Mouse (Mus musculus) midbrain, embryonic 11.5 days (tissue): ENCODE data around the gene Thsd4. TPM values are rescaled to one million over a fixed set of nuclear protein-coding genes. Genes with fewer than 3 reads are reported as not detected.

Source experiments
- ATAC-seq: fragments of 200-750 bp; cut with Nextera tagmentation; 2 replicates; pipeline ENCODE4 v1.8.0; 2017; ENCODE audit warnings: moderate TSS enrichment, moderate library complexity; ENCODE audit not compliant: low FRiP score
- DNase-seq: peaks from one replicate; pipeline ENCODE4 v3.0.0; 2015; ENCODE audit warnings: low spot score; ENCODE audit errors: missing footprints
- H3K27ac ChIP-seq: fragments of 300-500 bp; sonication (generic); 2 replicates; pipeline ENCODE4 v1.5.1; 2014; ENCODE audit warnings: low read depth, low read length
- H3K27me3 ChIP-seq: fragments of 300-500 bp; sonication (generic); 2 replicates; pipeline ENCODE4 v1.6.1; 2014; ENCODE audit warnings: mild to moderate bottlenecking, low read length, moderate library complexity, mixed read lengths; ENCODE audit not compliant: control insufficient read depth, insufficient read depth
- H3K36me3 ChIP-seq: fragments of 300-500 bp; sonication (generic); 2 replicates; pipeline ENCODE4 v1.6.1; 2014; ENCODE audit warnings: mild to moderate bottlenecking, low read length, moderate library complexity, mixed read lengths; ENCODE audit not compliant: control insufficient read depth, insufficient read depth
- H3K4me1 ChIP-seq: fragments of 300-500 bp; sonication (generic); 2 replicates; pipeline ENCODE4 v1.6.1; 2014; ENCODE audit warnings: low read length; ENCODE audit not compliant: control insufficient read depth, insufficient read depth
- H3K4me2 ChIP-seq: fragments of 300-500 bp; sonication (generic); 2 replicates; pipeline ENCODE4 v1.6.1; 2014; ENCODE audit warnings: mild to moderate bottlenecking, moderate library complexity
- H3K4me3 ChIP-seq: fragments of 300-500 bp; sonication (generic); 2 replicates; pipeline ENCODE4 v1.5.1; 2014; ENCODE audit warnings: low read depth, low read length
- H3K9ac ChIP-seq: fragments of 300-500 bp; sonication (generic); 2 replicates; pipeline ENCODE4 v1.6.1; 2014; ENCODE audit warnings: low read length
- H3K9me3 ChIP-seq: fragments of 300-500 bp; sonication (generic); 2 replicates; pipeline ENCODE4 v1.6.1; 2016; ENCODE audit warnings: low read length; ENCODE audit not compliant: control insufficient read depth
- WGBS: fragments of 180-500 bp; shearing (Covaris S2); extraction: QIAGEN DNeasy Blood & Tissue Kit; methylation state at CpG from one replicate; pipeline ENCODE4 v1.1.7; 2014; 5-methylcytosine and 5-hydroxymethylcytosine counted together
- polyA plus RNA-seq: library from polyadenylated mRNA; unstranded; fragments of >200 nt; fragmentation: Nextera tagmentation; extraction: Ambion mirVana; gene quantifications from 2 replicates; pipeline ENCODE4 v1.2.1, GENCODE M21; 2014

The Thsd4 gene
- polyA plus RNA-seq, 1 experiment from 2014 or later: 6.4 TPM

DNA sequence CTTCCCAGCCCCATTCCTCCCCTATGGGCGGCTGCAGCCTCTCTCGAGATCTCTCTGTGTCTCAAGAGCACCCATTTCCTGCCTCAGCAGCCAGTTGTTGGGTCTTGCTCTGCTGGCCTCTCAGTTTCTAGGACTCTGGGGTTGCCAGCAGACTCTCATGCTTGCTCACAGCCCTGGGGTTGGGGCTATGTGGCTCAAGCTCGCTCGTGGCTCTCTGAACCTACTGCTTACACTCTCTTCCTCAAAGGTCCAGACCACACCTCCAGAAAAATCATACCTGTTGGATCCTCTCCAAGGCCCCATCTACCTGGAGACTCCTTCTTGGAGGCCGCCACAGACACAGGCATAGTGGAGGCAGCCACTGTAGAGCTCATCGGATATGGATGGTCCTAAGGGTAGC lies 572.3 kb downstream of the Thsd4 start:
- Histone ChIP-seq H3K4me2 (no peak overlapping the region), H3K27me3 (no peaks in the 10 kb centered on the region), H3K9ac (no peak overlapping the region), H3K9me3 (no peaks in the 10 kb centered on the region), H3K4me3 (no peak overlapping the region), H3K36me3 (no peaks in the 10 kb centered on the region), H3K4me1 (no peaks in the 10 kb centered on the region), H3K27ac (no peak overlapping the region)
- WGBS: 83% methylated on average over 6 of the region's 6 CpGs
- ATAC-seq (no peak), DNase-seq (peak; percentile 33)

DNA sequence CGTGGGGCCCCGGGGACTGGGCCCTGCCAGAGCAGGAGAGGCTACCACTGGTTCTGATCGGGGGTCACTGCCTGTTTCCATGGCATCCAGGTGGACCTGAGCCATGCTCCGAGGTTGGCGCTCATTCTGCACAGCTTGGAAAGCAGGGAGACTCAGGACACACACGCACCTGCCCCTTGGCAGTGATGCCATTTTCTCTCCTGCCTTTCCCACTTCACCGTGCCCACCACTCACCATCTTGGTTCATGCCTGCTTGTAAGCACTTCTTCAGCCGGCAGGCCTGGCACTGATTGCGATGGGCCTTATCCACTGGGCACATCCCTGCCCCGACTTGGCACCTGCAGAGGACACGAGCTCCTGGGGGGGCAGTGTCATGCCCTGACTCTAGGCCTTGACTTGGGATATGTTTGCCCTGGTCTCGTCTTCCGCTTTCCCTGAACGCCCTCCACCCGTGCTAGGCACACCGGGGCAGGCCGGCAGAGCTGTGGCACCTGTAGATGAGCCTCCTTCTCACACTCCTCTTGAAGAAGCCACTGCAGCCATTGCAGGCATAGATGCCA lies 573.1 kb downstream of the Thsd4 start:
- DNase-seq: no peak
- H3K9me3 ChIP-seq: no peaks in the 10 kb centered on the region
- H3K4me2 ChIP-seq: no peak overlapping the region
- no peaks in the 10 kb centered on the region for H3K4me1 ChIP-seq
- WGBS: 88% methylated on average over 17 of the region's 17 CpGs
- no peaks in the 10 kb centered on the region for H3K36me3 ChIP-seq
- no peak overlapping the region for H3K4me3 ChIP-seq
- no peaks in the 10 kb centered on the region for H3K27me3 ChIP-seq
- H3K9ac ChIP-seq: no peak overlapping the region
- no peak for ATAC-seq
- no peak overlapping the region for H3K27ac ChIP-seq

DNA sequence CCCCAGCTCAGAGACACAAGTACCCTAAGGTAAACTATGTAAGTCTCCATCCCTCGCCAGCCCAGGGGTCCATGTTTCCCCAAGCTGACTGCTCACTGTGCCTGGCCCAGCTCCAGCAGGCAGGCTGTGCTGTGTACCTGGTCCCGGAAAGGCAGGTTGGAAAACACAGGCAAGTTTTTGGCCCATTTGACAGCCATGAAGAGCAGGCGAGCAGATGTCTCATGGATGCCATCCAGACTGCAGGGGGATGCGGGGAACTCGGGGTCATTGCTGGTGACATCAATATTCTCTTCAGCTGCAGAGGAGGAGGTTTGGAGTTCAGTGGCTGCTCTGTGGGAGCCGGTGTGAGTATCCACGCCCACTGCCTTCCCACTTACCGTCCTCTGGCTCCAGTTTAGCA lies 573.6 kb downstream of the Thsd4 start:
- WGBS: 80% methylated on average over 8 of the region's 8 CpGs
- no peak overlapping the region for H3K9ac ChIP-seq
- DNase-seq (peak; percentile 33), ATAC-seq (no peak)
- H3K4me2 ChIP-seq: no peak overlapping the region
- no peaks in the 10 kb centered on the region for H3K9me3 ChIP-seq
- H3K36me3 ChIP-seq: no peaks in the 10 kb centered on the region
- H3K4me1 ChIP-seq: no peaks in the 10 kb centered on the region
- no peak overlapping the region for H3K4me3 ChIP-seq
- H3K27ac ChIP-seq: no peak overlapping the region
- H3K27me3 ChIP-seq: no peaks in the 10 kb centered on the region

DNA sequence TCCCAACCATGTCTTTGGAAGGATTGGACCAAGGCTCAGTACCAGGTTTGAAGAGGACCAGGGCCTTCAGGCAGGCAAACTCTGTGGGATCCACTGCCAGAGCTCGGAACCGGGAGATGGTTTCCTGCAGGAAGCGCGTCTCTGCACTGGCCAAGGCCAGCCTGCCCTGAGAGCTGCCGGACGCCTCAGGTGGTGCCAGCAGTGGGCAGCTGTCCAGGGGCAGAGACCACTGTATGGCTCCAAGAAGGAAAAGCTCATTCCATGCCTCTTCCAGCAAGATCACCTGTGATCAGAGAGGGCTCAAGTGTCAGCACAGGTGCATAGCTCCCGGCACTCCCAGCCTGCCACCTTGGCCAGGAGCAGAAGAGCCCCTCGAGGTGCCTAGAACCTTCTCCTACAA lies 574.6 kb downstream of the Thsd4 start:
- Histone ChIP-seq H3K27me3 (no peaks in the 10 kb centered on the region), H3K36me3 (no peaks in the 10 kb centered on the region), H3K4me3 (no peak overlapping the region), H3K4me2 (no peak overlapping the region), H3K9me3 (no peaks in the 10 kb centered on the region), H3K4me1 (no peaks in the 10 kb centered on the region), H3K9ac (no peak overlapping the region), H3K27ac (no peak overlapping the region)
- ATAC-seq: no peak
- no peak for DNase-seq
- 88% methylated on average over 8 of the region's 8 CpGs for WGBS

DNA sequence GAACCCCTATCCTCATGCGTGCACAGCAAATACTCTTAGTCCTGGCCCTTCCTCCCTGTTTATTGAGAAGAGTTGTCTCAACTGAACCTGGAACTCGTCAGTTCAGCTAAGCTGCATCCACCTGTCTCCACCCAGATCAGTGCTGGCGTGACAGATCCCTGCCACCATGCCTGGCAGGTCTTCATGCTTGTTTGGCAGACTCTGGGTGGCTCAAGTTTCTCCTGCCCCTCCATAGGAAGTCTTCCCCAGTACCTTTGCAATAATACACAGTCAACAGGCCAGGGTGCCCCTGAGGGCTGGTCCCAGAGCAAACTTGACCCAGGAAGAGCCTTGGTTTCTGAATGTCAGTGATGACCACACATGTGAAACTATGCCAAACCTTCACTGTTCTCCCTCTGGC lies 576.6 kb downstream of the Thsd4 start:
- no peaks in the 10 kb centered on the region for H3K36me3 ChIP-seq
- no peaks in the 10 kb centered on the region for H3K9me3 ChIP-seq
- ATAC-seq (no peak), DNase-seq (no peak)
- H3K4me2 ChIP-seq: no peak overlapping the region
- no peaks in the 10 kb centered on the region for H3K27me3 ChIP-seq
- no peaks in the 10 kb centered on the region for H3K4me1 ChIP-seq
- H3K27ac ChIP-seq: no peak overlapping the region
- no peak overlapping the region for H3K4me3 ChIP-seq
- 76% methylated on average over 3 of the region's 3 CpGs for WGBS
- H3K9ac ChIP-seq: no peak overlapping the region

DNA sequence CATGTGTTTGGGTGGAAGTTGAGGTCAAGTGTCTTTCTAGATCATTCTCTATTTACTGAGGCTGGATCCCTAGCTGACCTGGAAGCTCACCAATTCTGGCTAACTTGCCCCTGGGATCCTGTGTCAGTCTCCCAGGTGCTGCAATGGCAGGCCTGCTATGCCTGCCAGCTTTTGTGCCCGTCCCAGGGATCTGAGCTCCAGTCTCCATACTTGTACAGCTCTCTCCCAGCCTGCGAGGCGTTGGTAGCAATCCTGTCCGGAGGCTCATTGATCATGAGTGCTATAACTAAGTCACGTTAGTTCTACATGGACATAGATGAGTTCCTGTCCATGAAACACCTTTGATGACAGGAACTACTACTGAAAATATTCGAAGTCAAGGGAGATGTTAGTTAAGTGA lies 578.0 kb downstream of the Thsd4 start:
- WGBS: 92% methylated on average over 6 of the region's 6 CpGs
- Histone ChIP-seq H3K4me3 (no peak overlapping the region), H3K9ac (no peak overlapping the region), H3K9me3 (no peaks in the 10 kb centered on the region), H3K36me3 (no peaks in the 10 kb centered on the region), H3K27ac (no peak overlapping the region), H3K4me1 (no peaks in the 10 kb centered on the region), H3K4me2 (no peak overlapping the region), H3K27me3 (no peaks in the 10 kb centered on the region)
- no peak for DNase-seq
- no peak for ATAC-seq

DNA sequence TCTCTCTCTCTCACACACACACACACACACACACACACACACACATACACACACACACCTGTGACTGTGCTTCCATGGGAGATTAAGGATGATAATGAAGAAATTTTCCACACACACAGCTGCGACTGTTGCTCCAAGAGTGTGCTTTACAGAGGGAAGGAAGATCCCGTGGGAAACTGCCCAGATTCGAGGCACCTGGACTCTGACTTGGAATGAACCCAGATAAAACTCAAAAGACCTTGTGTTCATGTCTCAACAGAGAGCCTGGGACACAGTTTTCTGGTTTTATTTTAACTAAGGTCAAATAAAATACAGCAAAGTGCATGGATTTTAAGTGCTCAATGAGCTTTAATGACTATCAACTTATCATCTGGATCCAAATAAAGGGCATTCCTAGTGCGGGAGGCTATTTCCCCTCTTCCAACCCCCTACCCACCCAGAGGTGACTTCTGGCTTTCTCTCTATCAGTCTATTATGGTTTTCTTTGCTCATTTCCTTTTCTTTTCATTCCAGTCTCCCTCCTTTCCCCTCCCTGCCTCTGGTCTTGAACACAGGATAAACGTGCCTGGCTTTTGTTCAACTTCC lies 579.3 kb downstream of the Thsd4 start:
- H3K9ac ChIP-seq: no peak overlapping the region
- no peak overlapping the region for H3K4me3 ChIP-seq
- 70% methylated on average over 5 of the region's 5 CpGs for WGBS
- H3K4me1 ChIP-seq: no peaks in the 10 kb centered on the region
- no peak overlapping the region for H3K27ac ChIP-seq
- DNase-seq (peak; percentile 54), ATAC-seq (no peak)
- H3K4me2 ChIP-seq: no peak overlapping the region
- no peaks in the 10 kb centered on the region for H3K36me3 ChIP-seq
- H3K9me3 ChIP-seq: no peaks in the 10 kb centered on the region
- H3K27me3 ChIP-seq: no peaks in the 10 kb centered on the region

DNA sequence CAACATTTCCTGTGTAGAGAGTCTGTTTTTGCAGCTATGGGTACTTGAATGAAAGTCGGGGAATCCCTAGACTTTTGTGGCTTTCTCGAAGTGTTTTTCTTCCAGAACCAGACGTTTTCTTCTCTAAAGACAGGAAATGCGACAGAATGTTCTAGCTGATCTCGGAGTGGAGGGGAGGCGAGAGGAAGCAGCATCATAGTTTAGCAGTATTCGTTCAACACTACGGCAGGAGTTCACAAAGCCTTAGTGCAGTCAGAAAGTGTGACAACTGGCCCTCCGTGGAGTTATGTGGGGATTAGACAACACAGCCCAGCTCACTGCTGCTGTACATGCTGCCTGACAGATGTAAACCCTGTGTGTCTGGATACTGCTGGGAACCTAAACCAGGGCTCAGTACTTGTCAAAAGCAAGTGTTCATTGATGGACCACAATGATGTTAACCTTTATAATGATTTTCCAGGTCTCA lies 579.9 kb downstream of the Thsd4 start:
- Histone ChIP-seq H3K27me3 (no peaks in the 10 kb centered on the region), H3K36me3 (no peaks in the 10 kb centered on the region), H3K4me3 (no peak overlapping the region), H3K27ac (no peak overlapping the region), H3K9me3 (no peaks in the 10 kb centered on the region), H3K4me1 (no peaks in the 10 kb centered on the region), H3K4me2 (no peak overlapping the region), H3K9ac (no peak overlapping the region)
- 75% methylated on average over 9 of the region's 9 CpGs for WGBS
- DNase-seq: peak; percentile 76
- ATAC-seq: no peak

DNA sequence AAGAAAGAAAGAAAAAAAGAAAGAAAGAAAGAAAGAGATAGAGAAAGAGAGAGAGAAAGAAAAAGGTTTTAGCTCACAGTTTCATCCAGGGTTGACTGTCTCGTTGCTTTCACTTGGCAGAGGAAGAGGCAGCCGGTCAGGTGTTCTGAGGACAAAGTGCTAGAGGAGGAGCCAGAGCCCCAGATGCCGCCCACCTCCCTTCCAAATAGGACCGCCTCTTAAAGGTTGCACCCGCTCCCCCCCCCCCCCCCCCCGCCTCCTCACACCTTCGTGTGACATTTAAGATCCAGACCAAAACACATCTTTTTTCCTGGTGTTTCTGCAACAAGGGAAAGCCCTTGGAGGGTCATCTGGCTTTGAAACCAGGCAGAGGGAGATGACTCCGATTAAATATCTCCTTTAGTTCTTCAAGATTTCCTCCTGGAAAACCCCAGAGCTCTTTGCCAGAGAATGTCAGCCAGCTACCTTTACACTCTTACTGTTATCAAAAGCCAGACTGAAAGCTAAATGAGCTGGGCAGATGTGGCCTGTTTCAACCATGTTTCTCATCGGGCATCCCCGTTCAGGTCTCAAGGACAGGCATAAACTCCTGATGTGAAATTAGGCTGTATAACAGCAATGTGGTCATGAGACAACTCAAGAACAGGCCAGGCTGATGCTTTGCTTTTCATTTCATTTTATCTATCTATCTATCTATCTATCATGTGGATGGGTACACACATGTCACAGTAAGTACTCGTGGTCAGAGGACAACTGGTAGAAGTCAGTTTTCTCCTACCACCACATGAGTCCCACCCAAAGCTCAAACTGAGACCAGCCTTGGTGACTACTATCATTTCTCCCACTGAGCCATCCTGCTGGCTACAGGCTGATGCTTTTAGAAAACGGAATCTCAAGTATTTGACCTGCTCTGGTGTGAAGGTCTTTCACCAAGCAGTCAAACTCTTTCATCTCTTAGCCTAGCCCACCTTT lies 580.6 kb downstream of the Thsd4 start:
- no peak overlapping the region for H3K27ac ChIP-seq
- DNase-seq (peak; percentile 66), ATAC-seq (no peak)
- no peaks in the 10 kb centered on the region for H3K36me3 ChIP-seq
- H3K4me3 ChIP-seq: no peak overlapping the region
- no peaks in the 10 kb centered on the region for H3K9me3 ChIP-seq
- H3K27me3 ChIP-seq: no peaks in the 10 kb centered on the region
- no peak overlapping the region for H3K9ac ChIP-seq
- H3K4me2 ChIP-seq: no peak overlapping the region
- 90% methylated on average over 10 of the region's 12 CpGs for WGBS
- no peaks in the 10 kb centered on the region for H3K4me1 ChIP-seq
